In genomic region chr14:78667763-78668162, GRCm38 (mm10) we compare ENCODE assay signal across 3 mouse cellular contexts.
"Had no signal": no experiment of that assay in that cellular context is flagged by ENCODE, and none has a peak within 500 bp of the region (broad histone marks: within the 10 kb centered on the region; RNA-seq: fewer than 3 reads in every experiment).

No protein-coding gene starts in this region.

- H3K27ac ChIP-seq: limb, embryonic 15.5 days; liver, embryonic 12.5 days had no signal

- H3K4me2 ChIP-seq: limb, embryonic 15.5 days; liver, embryonic 12.5 days; lung, embryonic 14.5 days had no signal

- H3K36me3 ChIP-seq: limb, embryonic 15.5 days; liver, embryonic 12.5 days had no signal

- H3K4me3 ChIP-seq: limb, embryonic 15.5 days; liver, embryonic 12.5 days had no signal

- H3K27me3 ChIP-seq: limb, embryonic 15.5 days; liver, embryonic 12.5 days had no signal

- H3K4me1 ChIP-seq: limb, embryonic 15.5 days; liver, embryonic 12.5 days had no signal

- H3K9ac ChIP-seq: limb, embryonic 15.5 days; liver, embryonic 12.5 days; lung, embryonic 14.5 days had no signal

- H3K9me3 ChIP-seq: limb, embryonic 15.5 days; liver, embryonic 12.5 days had no signal

- ATAC-seq: liver, embryonic 12.5 days had no signal
